Mouse (Mus musculus) heart, adult 2 months (tissue): ENCODE data around the gene Ticam1.

Source experiments
- CTCF ChIP-seq: fragments of 200-600 bp; IDR thresholded peaks from 2 replicates; pipeline ENCODE4 v1.8.1; 2022; ENCODE audit warnings: antibody characterized with exemption, mild to moderate bottlenecking, moderate library complexity
- EP300 ChIP-seq: fragments of 200-500 bp; IDR thresholded peaks from 2 replicates; pipeline ENCODE4 v1.6.1; 2011; ENCODE audit warnings: low read depth, low read length, control low read depth; ENCODE audit not compliant: insufficient read depth

- no peak for TF ChIP-seq EP300
- no peak for TF ChIP-seq CTCF
These were observed 26.7 kb upstream of the Ticam1 start, which contains the start of gene Uhrf1 for GRCm38 (mm10) chr17:56303160-56303846.
